Mouse (Mus musculus) embryonic facial prominence, embryonic 13.5 days (tissue): ENCODE measurements at regions not wholly inside any gene's neighbourhood (a gene's known extent, or its start where the extent isn't known, plus 50 kb on each side); places are given as distances from the start of the nearest gene placed in this dataset.

Source experiments
- ATAC-seq: fragments of 200-750 bp; cut with Nextera tagmentation; 2 replicates; pipeline ENCODE4 v1.8.0; 2017; ENCODE audit warnings: low read depth; ENCODE audit not compliant: insufficient number of reproducible peaks, insufficient read depth, low FRiP score, low TSS enrichment
- H3K27ac ChIP-seq: fragments of 300-500 bp; sonication (generic); 2 replicates; pipeline ENCODE4 v1.5.1; 2015; ENCODE audit warnings: moderate library complexity, mild to moderate bottlenecking, inconsistent platforms
- H3K27me3 ChIP-seq: fragments of 300-500 bp; sonication (generic); 2 replicates; pipeline ENCODE4 v1.6.1; 2015; ENCODE audit warnings: mild to moderate bottlenecking, inconsistent platforms
- H3K36me3 ChIP-seq: fragments of 300-500 bp; sonication (generic); 2 replicates; pipeline ENCODE4 v1.6.1; 2015; ENCODE audit warnings: mild to moderate bottlenecking, inconsistent platforms
- H3K4me1 ChIP-seq: fragments of 300-500 bp; sonication (generic); 2 replicates; pipeline ENCODE4 v1.6.1; 2015; ENCODE audit warnings: inconsistent platforms
- H3K4me2 ChIP-seq: fragments of 300-500 bp; sonication (generic); 2 replicates; pipeline ENCODE4 v1.6.1; 2015; ENCODE audit warnings: moderate library complexity, mild to moderate bottlenecking, inconsistent platforms
- H3K4me3 ChIP-seq: fragments of 300-500 bp; sonication (generic); 2 replicates; pipeline ENCODE4 v1.5.1; 2015; ENCODE audit warnings: mild to moderate bottlenecking, inconsistent platforms
- H3K9ac ChIP-seq: fragments of 300-500 bp; sonication (generic); 2 replicates; pipeline ENCODE4 v1.6.1; 2015; ENCODE audit warnings: mild to moderate bottlenecking, inconsistent platforms
- H3K9me3 ChIP-seq: fragments of 300-500 bp; sonication (generic); 2 replicates; pipeline ENCODE4 v1.6.1; 2016; ENCODE audit warnings: inconsistent platforms
- WGBS: fragments of 180-500 bp; shearing (Covaris S2); methylation state at CpG from one replicate; pipeline ENCODE4 v1.1.7; 2015; ENCODE audit warnings: mixed read lengths; 5-methylcytosine and 5-hydroxymethylcytosine counted together

GRCm38 (mm10) chr9:33240914-33241635 is 605.1 kb downstream of the Ets1 start:
- no peaks in the 10 kb centered on the region for H3K27me3 ChIP-seq
- no peaks in the 10 kb centered on the region for H3K9me3 ChIP-seq
- WGBS = 77% methylated on average over 3 of the region's 3 CpGs
- ATAC-seq = no peak
- no peak overlapping the region for H3K4me2 ChIP-seq
- H3K9ac ChIP-seq = no peak overlapping the region
- no peaks in the 10 kb centered on the region for H3K36me3 ChIP-seq
- H3K4me3 ChIP-seq = no peak overlapping the region
- no peak overlapping the region for H3K27ac ChIP-seq
- no peaks in the 10 kb centered on the region for H3K4me1 ChIP-seq

GRCm38 (mm10) chr9:33246932-33247331 is 610.9 kb downstream of the Ets1 start:
- Histone ChIP-seq H3K9ac (no peak overlapping the region), H3K4me2 (no peak overlapping the region), H3K9me3 (0 out of 2 replicates have a peak, but pooled peaks cover 2% of the 10 kb centered on the region), H3K27me3 (peaks cover 8% of the 10 kb centered on the region; the same call in 1 of the 2 replicates), H3K27ac (no peak overlapping the region), H3K4me3 (no peak overlapping the region), H3K36me3 (no peaks in the 10 kb centered on the region), H3K4me1 (no peaks in the 10 kb centered on the region)
- no peak for ATAC-seq
- 31% methylated on average over 2 of the region's 2 CpGs for WGBS

GRCm38 (mm10) chr9:33258241-33258640 is 622.2 kb downstream of the Ets1 start:
- H3K27ac ChIP-seq = no peak overlapping the region
- no peak overlapping the region for H3K4me2 ChIP-seq
- no peak for ATAC-seq
- H3K36me3 ChIP-seq = no peaks in the 10 kb centered on the region
- no peak overlapping the region for H3K4me3 ChIP-seq
- H3K9me3 ChIP-seq = no peaks in the 10 kb centered on the region
- peaks cover 2% of the 10 kb centered on the region; the same call in 1 of the 2 replicates for H3K4me1 ChIP-seq
- 17% methylated on average over 6 of the region's 6 CpGs for WGBS
- no peak overlapping the region for H3K9ac ChIP-seq
- peaks cover 8% of the 10 kb centered on the region for H3K27me3 ChIP-seq

GRCm38 (mm10) chr9:33260171-33260570 is 624.1 kb downstream of the Ets1 start:
- Histone ChIP-seq H3K36me3 (no peaks in the 10 kb centered on the region), H3K4me3 (no peak overlapping the region), H3K4me1 (peaks cover 2% of the 10 kb centered on the region; the same call in 1 of the 2 replicates), H3K9ac (0 out of 2 replicates have a peak overlapping the region, but pooled peaks have one; percentile 16), H3K27me3 (peaks cover 8% of the 10 kb centered on the region), H3K27ac (no peak overlapping the region), H3K4me2 (no peak overlapping the region), H3K9me3 (no peaks in the 10 kb centered on the region)
- no peak for ATAC-seq
- WGBS = 26% methylated on average over 4 of the region's 4 CpGs

- no peak overlapping the region for H3K4me3 ChIP-seq
- H3K27ac ChIP-seq = no peak overlapping the region
- H3K9me3 ChIP-seq = no peaks in the 10 kb centered on the region
- no peak overlapping the region for H3K9ac ChIP-seq
- no peaks in the 10 kb centered on the region for H3K4me1 ChIP-seq
- H3K36me3 ChIP-seq = no peaks in the 10 kb centered on the region
- H3K27me3 ChIP-seq = no peaks in the 10 kb centered on the region
- WGBS = 85% methylated on average over 5 of the region's 5 CpGs
- no peak overlapping the region for H3K4me2 ChIP-seq
- ATAC-seq = no peak
Measured at GRCm38 (mm10) chr9:33289381-33289780, 653.4 kb downstream of the Ets1 start.

- no peaks in the 10 kb centered on the region for H3K27me3 ChIP-seq
- H3K9me3 ChIP-seq = no peaks in the 10 kb centered on the region
- no peak overlapping the region for H3K27ac ChIP-seq
- no peak overlapping the region for H3K4me2 ChIP-seq
- H3K4me1 ChIP-seq = no peaks in the 10 kb centered on the region
- H3K4me3 ChIP-seq = no peak overlapping the region
- no peaks in the 10 kb centered on the region for H3K36me3 ChIP-seq
- no peak for ATAC-seq
- no peak overlapping the region for H3K9ac ChIP-seq
Measured at GRCm38 (mm10) chr9:33292116-33292515, 656.1 kb downstream of the Ets1 start.

- H3K4me2 ChIP-seq = no peak overlapping the region
- no peak overlapping the region for H3K9ac ChIP-seq
- H3K9me3 ChIP-seq = no peaks in the 10 kb centered on the region
- no peaks in the 10 kb centered on the region for H3K4me1 ChIP-seq
- H3K27ac ChIP-seq = no peak overlapping the region
- no peaks in the 10 kb centered on the region for H3K36me3 ChIP-seq
- no peak overlapping the region for H3K4me3 ChIP-seq
- WGBS = 9% methylated on average over 2 of the region's 2 CpGs
- peak; percentile 26; the same call in 1 of the 2 replicates for ATAC-seq
- H3K27me3 ChIP-seq = no peaks in the 10 kb centered on the region
Measured at GRCm38 (mm10) chr9:33295925-33296324, 659.9 kb downstream of the Ets1 start.

GRCm38 (mm10) chr9:33319525-33320025 is 683.6 kb downstream of the Ets1 start:
- Histone ChIP-seq H3K9me3 (no peaks in the 10 kb centered on the region), H3K27me3 (no peaks in the 10 kb centered on the region), H3K4me1 (no peaks in the 10 kb centered on the region), H3K9ac (no peak overlapping the region), H3K4me2 (no peak overlapping the region), H3K36me3 (no peaks in the 10 kb centered on the region), H3K27ac (no peak overlapping the region), H3K4me3 (no peak overlapping the region)
- WGBS = 58% methylated on average over 1 of the region's 1 CpGs
- ATAC-seq = no peak

- Histone ChIP-seq H3K4me2 (no peak overlapping the region), H3K4me1 (no peaks in the 10 kb centered on the region), H3K27ac (no peak overlapping the region), H3K36me3 (no peaks in the 10 kb centered on the region), H3K27me3 (no peaks in the 10 kb centered on the region), H3K9ac (no peak overlapping the region), H3K9me3 (no peaks in the 10 kb centered on the region), H3K4me3 (no peak overlapping the region)
- ATAC-seq = no peak
- 81% methylated on average over 2 of the region's 2 CpGs for WGBS
Measured at GRCm38 (mm10) chr9:33327722-33328121, 691.7 kb downstream of the Ets1 start.

- Histone ChIP-seq H3K4me3 (no peak overlapping the region), H3K4me2 (no peak overlapping the region), H3K27me3 (no peaks in the 10 kb centered on the region), H3K4me1 (no peaks in the 10 kb centered on the region), H3K36me3 (no peaks in the 10 kb centered on the region), H3K27ac (no peak overlapping the region), H3K9ac (no peak overlapping the region), H3K9me3 (no peaks in the 10 kb centered on the region; the same call in 1 of the 2 replicates)
- ATAC-seq = no peak
Measured at GRCm38 (mm10) chr9:33350258-33350657, 714.2 kb downstream of the Ets1 start.

- Histone ChIP-seq H3K9me3 (no peaks in the 10 kb centered on the region), H3K36me3 (no peaks in the 10 kb centered on the region), H3K9ac (no peak overlapping the region), H3K27ac (no peak overlapping the region), H3K27me3 (no peaks in the 10 kb centered on the region), H3K4me3 (no peak overlapping the region), H3K4me2 (no peak overlapping the region), H3K4me1 (no peaks in the 10 kb centered on the region)
- WGBS = 80% methylated on average over 2 of the region's 2 CpGs
- no peak for ATAC-seq
Measured at GRCm38 (mm10) chr9:33356621-33357020, 720.6 kb downstream of the Ets1 start.

GRCm38 (mm10) chr9:33360966-33361365 is 724.9 kb downstream of the Ets1 start:
- H3K9ac ChIP-seq = no peak overlapping the region
- WGBS = 70% methylated on average over 5 of the region's 5 CpGs

More at GRCm38 (mm10) chr9:33360966-33361365, 724.9 kb downstream of the Ets1 start:
- H3K27me3 ChIP-seq = no peaks in the 10 kb centered on the region
- H3K9me3 ChIP-seq = no peaks in the 10 kb centered on the region
- no peak for ATAC-seq
- no peak overlapping the region for H3K4me2 ChIP-seq
- H3K36me3 ChIP-seq = no peaks in the 10 kb centered on the region
- H3K27ac ChIP-seq = no peak overlapping the region
- H3K4me1 ChIP-seq = no peaks in the 10 kb centered on the region
- no peak overlapping the region for H3K4me3 ChIP-seq
